Mouse (Mus musculus) embryonic stem cell, embryonic (primary cell): ENCODE measurements at regions not wholly inside any gene's neighbourhood (a gene's known extent, or its start where the extent isn't known, plus 50 kb on each side); places are given as distances from the start of the nearest gene placed in this dataset.

ENCODE experiments used
- CTCF ChIA-PET, 4 experiments: fragments of 300-600 bp in 2 of 4; fragments of 350-600 bp in 2 of 4; sonication (Branson Sonifier 250); formaldehyde crosslinking; loops; one replicate each; lab custom pipeline; 2022; ENCODE audit warnings: inconsistent platforms in 2 of 4; lab: Charles Lee
- POLR2A ChIA-PET, 4 experiments: fragments of 300-600 bp in 2 of 4; fragments of 350-600 bp in 2 of 4; sonication (Branson Sonifier 250); formaldehyde crosslinking; loops; one replicate each; lab custom pipeline; 2022; ENCODE audit warnings: antibody characterized with exemption in 4 of 4, inconsistent platforms in 1 of 4; lab: Charles Lee

GRCm38 (mm10) chr5:83890619-83891185 lies 526.5 kb downstream of the Epha5 start:
- CTCF ChIA-PET = no interaction called here
- POLR2A ChIA-PET = no interaction called here

GRCm38 (mm10) chr5:83872052-83872451 lies 517.1 kb upstream of the Tecrl start:
- ChIA-PET CTCF (no interaction called here), POLR2A (no interaction called here)

DNA sequence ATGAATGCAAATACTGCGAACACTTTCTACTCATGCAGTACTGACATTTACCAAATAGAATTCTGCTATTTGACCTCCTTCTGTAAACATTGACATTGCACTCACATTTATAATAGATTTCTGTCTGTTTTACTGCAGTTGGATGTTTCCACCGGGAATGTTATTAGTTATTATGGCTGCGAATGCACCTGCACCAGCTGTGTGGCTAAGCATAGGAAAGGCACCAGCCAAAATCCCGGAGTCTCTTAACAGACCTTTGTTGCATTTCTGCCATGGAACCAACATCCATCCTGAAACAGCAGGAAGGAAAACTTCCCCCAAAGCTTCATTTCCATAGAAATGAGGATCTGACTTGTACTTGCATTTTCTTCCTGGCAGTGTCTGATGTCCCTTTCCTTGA lies 513.4 kb upstream of the Tecrl start:
- POLR2A ChIA-PET = no interaction called here

DNA sequence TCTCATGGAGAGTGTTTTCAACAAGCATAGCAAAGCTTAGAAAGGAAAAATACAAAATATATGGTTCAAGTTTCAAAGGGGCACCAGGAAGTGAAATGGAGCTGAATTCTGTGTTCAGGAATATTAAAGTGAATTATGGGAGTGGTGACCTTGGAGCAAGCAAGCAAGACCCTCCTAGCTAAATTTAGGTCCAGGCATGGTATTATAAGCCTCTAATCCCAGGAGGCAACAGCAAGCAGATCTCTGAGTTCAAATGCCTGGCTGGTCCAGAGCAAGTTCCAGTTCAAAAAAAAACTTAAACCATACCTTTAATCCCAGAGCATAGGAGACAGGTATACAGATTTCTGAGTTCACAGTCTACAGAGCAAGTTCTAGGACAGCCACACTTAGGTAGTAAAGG lies 506.7 kb upstream of the Tecrl start:
- ChIA-PET POLR2A (interaction anchor here in 1 of 4 experiments (0.5 kb wide), 1 partner anchor 304 kb away, joined by 3 read pairs; no protein-coding TSS in a partner anchor), CTCF (no interaction called here)

More for the DNA sequence above, 513.4 kb upstream of the Tecrl start:
- CTCF ChIA-PET = no interaction called here

- POLR2A ChIA-PET = no interaction called here
Observed at GRCm38 (mm10) chr5:83852022-83852421, 497.0 kb upstream of the Tecrl start.

DNA sequence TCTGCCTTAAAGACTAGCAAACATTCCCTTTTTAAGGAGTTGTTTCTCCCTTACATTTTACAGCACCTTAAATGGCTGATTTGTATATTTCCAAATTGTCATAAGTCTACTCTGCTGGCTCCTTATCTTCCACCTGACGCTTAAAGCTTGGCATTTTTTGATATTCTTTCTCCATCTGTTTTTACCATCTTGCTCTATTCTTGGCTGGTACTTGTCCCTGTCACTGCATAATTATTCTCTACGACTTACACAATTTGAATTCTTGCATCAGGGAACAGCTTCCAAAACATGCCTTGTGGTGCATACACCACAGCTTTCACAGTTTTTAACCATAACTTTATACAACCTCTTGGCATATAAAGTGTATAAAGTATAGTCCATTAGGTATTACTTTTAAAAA lies 471.6 kb upstream of the Tecrl start:
- ChIA-PET CTCF (no interaction called here), POLR2A (no interaction called here)

More at GRCm38 (mm10) chr5:83852022-83852421, 497.0 kb upstream of the Tecrl start:
- CTCF ChIA-PET = no interaction called here

DNA sequence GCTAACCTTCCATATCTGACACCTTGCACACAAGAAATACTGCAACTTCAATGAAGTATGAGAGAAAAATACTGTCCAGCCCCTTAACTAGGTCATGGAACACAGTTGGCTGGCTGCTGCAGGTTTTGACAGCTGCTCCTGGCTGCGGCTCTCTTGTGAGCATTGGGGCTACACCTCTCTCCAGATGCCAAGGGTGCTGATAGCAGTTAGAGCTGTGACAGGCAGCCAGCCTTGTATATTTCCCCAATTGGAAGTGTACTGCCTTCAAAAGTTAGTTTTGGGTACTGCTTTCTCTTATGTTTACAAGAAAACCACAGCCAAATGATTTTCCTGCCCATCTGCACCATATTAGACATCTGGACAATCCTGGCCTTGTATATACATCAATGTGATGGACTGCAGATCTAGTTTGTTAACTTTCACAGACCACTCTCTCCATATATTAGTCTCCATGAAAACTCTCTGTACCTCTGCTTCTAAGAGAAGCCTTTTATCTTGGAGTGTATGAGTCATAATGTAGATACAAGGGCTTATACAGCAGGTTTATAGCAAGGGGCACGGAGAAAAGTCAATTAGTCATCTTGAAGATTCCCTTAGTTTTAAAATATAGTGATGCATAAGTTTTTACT lies 470.0 kb upstream of the Tecrl start:
- CTCF ChIA-PET = no interaction called here
- POLR2A ChIA-PET = no interaction called here

DNA sequence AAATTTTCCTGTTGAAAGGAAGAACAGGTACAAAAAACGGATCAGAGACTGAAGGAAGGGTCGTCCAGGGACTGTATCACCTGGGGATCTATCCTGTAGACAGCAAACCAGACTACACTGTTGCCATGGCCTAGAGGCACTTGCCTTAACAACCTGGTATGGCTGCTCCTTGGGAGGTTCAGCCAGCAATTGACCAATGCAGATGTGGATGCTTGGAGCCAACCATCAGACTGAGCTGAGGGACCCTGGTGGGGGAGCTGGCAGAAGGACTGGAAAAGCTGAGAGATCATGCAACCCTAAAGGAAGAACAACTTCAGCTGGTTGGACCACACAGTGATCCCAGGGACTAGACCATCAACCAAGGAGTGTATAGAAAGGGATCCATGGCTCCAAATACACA lies 456.3 kb upstream of the Tecrl start:
- POLR2A ChIA-PET = no interaction called here
- CTCF ChIA-PET = no interaction called here

DNA sequence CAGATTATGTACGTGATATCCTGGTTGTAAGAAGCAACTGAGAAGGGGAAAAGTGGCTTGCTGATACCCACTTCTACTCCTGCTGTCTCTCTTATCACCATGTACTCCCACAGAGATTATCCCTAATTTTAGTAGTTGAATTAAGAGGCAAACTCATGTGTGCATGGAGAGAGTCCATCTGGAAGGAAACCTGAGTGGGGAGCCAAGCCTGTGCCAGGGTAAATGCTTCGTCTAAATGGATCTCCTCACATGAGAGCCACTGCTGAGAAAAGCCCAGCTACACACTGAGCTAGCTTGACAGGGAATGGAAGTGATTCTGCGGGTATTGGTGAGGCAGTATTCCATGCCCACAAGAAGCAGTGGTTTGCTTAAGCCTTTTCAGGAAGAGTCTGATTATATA lies 445.0 kb upstream of the Tecrl start:
- ChIA-PET POLR2A (no interaction called here), CTCF (no interaction called here)

GRCm38 (mm10) chr5:83780419-83780818 lies 425.4 kb upstream of the Tecrl start:
- CTCF ChIA-PET = no interaction called here
- POLR2A ChIA-PET = no interaction called here

DNA sequence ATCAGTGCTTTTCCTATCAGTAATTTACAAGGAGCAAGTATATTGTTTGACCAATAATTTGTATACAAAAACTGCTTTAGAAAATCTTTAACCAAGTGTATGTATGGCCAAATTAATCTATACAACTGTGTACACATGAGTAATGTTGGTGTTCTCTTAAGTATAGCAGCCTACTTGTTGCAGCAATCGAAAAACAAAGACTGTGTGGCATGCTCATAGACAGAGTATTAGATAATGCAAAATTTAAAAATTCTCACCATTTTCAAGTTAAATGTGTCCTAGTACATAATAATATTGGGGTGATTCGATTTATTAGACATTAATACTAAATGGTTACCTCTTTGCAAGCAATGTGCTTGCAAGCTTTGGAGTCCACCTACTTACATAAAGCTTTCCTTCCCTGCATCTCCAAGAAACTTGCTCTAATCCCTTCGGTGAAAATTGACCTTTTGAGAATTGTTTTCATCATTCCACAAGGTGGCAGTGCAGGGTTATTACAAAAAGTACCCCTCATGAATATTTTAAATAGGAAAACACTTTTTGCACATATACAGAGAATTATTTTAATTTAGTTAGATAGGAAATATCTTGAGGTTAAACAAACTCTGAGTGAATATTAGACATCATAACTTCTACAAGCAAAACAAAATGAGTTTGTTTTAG lies 423.4 kb upstream of the Tecrl start:
- POLR2A ChIA-PET = no interaction called here
- CTCF ChIA-PET = no interaction called here

- ChIA-PET POLR2A (no interaction called here), CTCF (no interaction called here)
Observed at GRCm38 (mm10) chr5:83741913-83742312, 386.9 kb upstream of the Tecrl start.

GRCm38 (mm10) chr5:83695383-83695782 lies 340.4 kb upstream of the Tecrl start:
- POLR2A ChIA-PET = no interaction called here
- CTCF ChIA-PET = no interaction called here

GRCm38 (mm10) chr5:83692286-83692685 lies 337.3 kb upstream of the Tecrl start:
- POLR2A ChIA-PET = no interaction called here
- CTCF ChIA-PET = no interaction called here

- CTCF ChIA-PET = no interaction called here
- POLR2A ChIA-PET = interaction anchor here in 1 of 4 experiments (0.6 kb wide), 1 partner anchor 257 kb away, joined by 5 read pairs; no protein-coding TSS in a partner anchor
Observed at GRCm38 (mm10) chr5:83678373-83678772, 323.4 kb upstream of the Tecrl start.

GRCm38 (mm10) chr5:83659091-83659490 lies 304.1 kb upstream of the Tecrl start:
- ChIA-PET CTCF (no interaction called here), POLR2A (no interaction called here)

- ChIA-PET CTCF (interaction anchor here in 1 of 4 experiments (0.7 kb wide), 1 partner anchor 48 kb away, joined by 3 read pairs; no protein-coding TSS in a partner anchor), POLR2A (no interaction called here)
Observed at GRCm38 (mm10) chr5:83651329-83651728, 296.3 kb upstream of the Tecrl start.

- ChIA-PET CTCF (no interaction called here), POLR2A (no interaction called here)
Observed at GRCm38 (mm10) chr5:83622612-83623374, 267.8 kb upstream of the Tecrl start.

DNA sequence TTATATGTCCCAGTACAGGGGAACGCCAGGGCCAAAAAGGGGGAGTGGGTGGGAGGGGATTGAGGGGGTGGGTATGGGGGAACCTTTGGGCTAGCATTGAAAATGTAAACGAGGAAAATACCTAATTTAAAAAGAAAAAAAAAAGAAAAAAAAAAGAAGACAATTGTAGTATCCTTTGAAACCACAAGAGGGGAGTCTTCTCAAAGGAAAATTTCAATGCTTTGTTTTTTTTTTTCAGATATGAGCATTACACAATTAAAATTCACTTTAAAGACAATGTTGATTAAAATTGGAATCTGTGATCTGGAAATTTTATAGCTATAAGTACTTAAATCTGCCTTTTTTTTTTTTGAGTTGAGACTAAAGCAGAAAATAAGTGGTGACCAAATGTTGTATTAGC lies 255.8 kb upstream of the Tecrl start:
- CTCF ChIA-PET = no interaction called here
- POLR2A ChIA-PET = no interaction called here

GRCm38 (mm10) chr5:83593289-83593610 lies 238.3 kb upstream of the Tecrl start:
- CTCF ChIA-PET = no interaction called here

More at GRCm38 (mm10) chr5:83593289-83593610, 238.3 kb upstream of the Tecrl start:
- POLR2A ChIA-PET = no interaction called here
